Mouse (Mus musculus) heart, embryonic 14.5 days (tissue): ENCODE data around the gene Zfp358. TPM values are rescaled to one million over a fixed set of nuclear protein-coding genes. Genes with fewer than 3 reads are reported as not detected.
A peak's percentile ranks its signal among the peaks of the same experiment; 100 is the strongest.

Source experiments
- ATAC-seq: fragments of 200-750 bp; cut with Nextera tagmentation; 2 replicates; pipeline ENCODE4 v1.8.0; 2017; ENCODE audit warnings: low read depth, moderate TSS enrichment; ENCODE audit not compliant: insufficient number of reproducible peaks, insufficient read depth, low FRiP score
- H3K27ac ChIP-seq, 2 experiments: fragments of 200-500 bp in 1 of 2; fragments of 300-500 bp in 1 of 2; sonication (generic) in 1 of 2; replicated peaks in 1 of 2; 2 replicates each; pipeline ENCODE4 v1.5.1; 2012 to 2014; ENCODE audit warnings: low read depth in 2 of 2, low read length in 2 of 2, control low read depth in 1 of 2, mild to moderate bottlenecking in 1 of 2, mixed read lengths in 1 of 2; ENCODE audit not compliant: control insufficient read depth in 1 of 2, insufficient read depth in 1 of 2
- H3K27me3 ChIP-seq: fragments of 300-500 bp; sonication (generic); 2 replicates; pipeline ENCODE4 v1.6.1; 2014; ENCODE audit warnings: mild to moderate bottlenecking, low read length, control low read depth; ENCODE audit not compliant: control insufficient read depth, insufficient read depth
- H3K36me3 ChIP-seq: fragments of 300-500 bp; sonication (generic); 2 replicates; pipeline ENCODE4 v1.6.1; 2014; ENCODE audit warnings: mild to moderate bottlenecking, control low read depth, low read length, mixed read lengths; ENCODE audit not compliant: control insufficient read depth, insufficient read depth
- H3K4me1 ChIP-seq, 2 experiments: fragments of 200-500 bp in 1 of 2; fragments of 300-500 bp in 1 of 2; sonication (generic) in 1 of 2; 2 replicates each; pipeline ENCODE4 v1.6.1; 2012 to 2014; ENCODE audit warnings: low read length in 2 of 2, control low read depth in 1 of 2, mixed read lengths in 1 of 2; ENCODE audit not compliant: control insufficient read depth in 2 of 2, insufficient read depth in 2 of 2
- H3K4me2 ChIP-seq: fragments of 300-500 bp; sonication (generic); 2 replicates; pipeline ENCODE4 v1.6.1; 2014; ENCODE audit warnings: mild to moderate bottlenecking, low read length
- H3K4me3 ChIP-seq, 2 experiments: fragments of 200-500 bp in 1 of 2; fragments of 300-500 bp in 1 of 2; sonication (generic) in 1 of 2; 2 replicates each; pipeline ENCODE4 v1.5.1; 2012 to 2014; ENCODE audit warnings: low read length in 2 of 2, mild to moderate bottlenecking in 2 of 2, control low read depth in 1 of 2, low read depth in 1 of 2, moderate library complexity in 1 of 2; ENCODE audit not compliant: control insufficient read depth in 1 of 2, insufficient read depth in 1 of 2
- H3K9ac ChIP-seq: fragments of 300-500 bp; sonication (generic); 2 replicates; pipeline ENCODE4 v1.6.1; 2014; ENCODE audit warnings: mild to moderate bottlenecking, low read length
- H3K9me3 ChIP-seq: fragments of 300-500 bp; sonication (generic); 2 replicates; pipeline ENCODE4 v1.6.1; 2016; ENCODE audit warnings: low read length, control low read depth; ENCODE audit not compliant: control insufficient read depth
- WGBS: fragments of 180-500 bp; shearing (Covaris S2); extraction: QIAGEN DNeasy Blood & Tissue Kit; methylation state at CpG from one replicate; pipeline ENCODE4 v1.1.7; 2014; 5-methylcytosine and 5-hydroxymethylcytosine counted together
- polyA plus RNA-seq: library from polyadenylated mRNA; unstranded; fragments of >200 nt; fragmentation: Nextera tagmentation; extraction: Ambion mirVana; gene quantifications from 2 replicates; pipeline ENCODE4 v1.2.1, GENCODE M21; 2014

The Zfp358 gene
- polyA plus RNA-seq, 1 experiment from 2014 or later = 17.4 TPM

- no peak overlapping the region for H3K4me3 ChIP-seq
- no peaks in the 10 kb centered on the region for H3K27me3 ChIP-seq
- H3K36me3 ChIP-seq = no peaks in the 10 kb centered on the region
- no peak overlapping the region for H3K9ac ChIP-seq
- ATAC-seq = no peak
- no peaks in the 10 kb centered on the region for H3K9me3 ChIP-seq
- peaks cover 3% of the 10 kb centered on the region in 2 experiments; a peak in 1 of 4 replicates for H3K4me1 ChIP-seq
- no peak overlapping the region for H3K27ac ChIP-seq
- H3K4me2 ChIP-seq = no peak overlapping the region
- WGBS = 53% methylated on average over 7 of the region's 7 CpGs
Observed at GRCm38 (mm10) chr8:3483546-3483945, 9.4 kb upstream of the Zfp358 start.

- Histone ChIP-seq H3K36me3 (no peaks in the 10 kb centered on the region), H3K27ac (no peak overlapping the region), H3K4me3 (no peak overlapping the region), H3K4me1 (peaks cover 3% of the 10 kb centered on the region in 2 experiments; a peak in 1 of 4 replicates), H3K27me3 (no peaks in the 10 kb centered on the region), H3K9me3 (no peaks in the 10 kb centered on the region), H3K4me2 (no peak overlapping the region), H3K9ac (no peak overlapping the region)
- no peak for ATAC-seq
- WGBS = 21% methylated on average over 5 of the region's 5 CpGs
Observed at GRCm38 (mm10) chr8:3485192-3485591, 7.7 kb upstream of the Zfp358 start.

- Histone ChIP-seq H3K4me2 (peak overlapping the region; percentile 88), H3K27me3 (no peaks in the 10 kb centered on the region), H3K9me3 (no peaks in the 10 kb centered on the region), H3K36me3 (peaks cover 34% of the 10 kb centered on the region), H3K9ac (peak overlapping the region; percentile 99), H3K27ac (peak overlapping the region in 1 of 2 experiments; percentile 82; a peak in 2 of 4 replicates), H3K4me3 (peak overlapping the region; percentile 67 to 94), H3K4me1 (peaks cover 2 to 7% of the 10 kb centered on the region in 2 experiments; a peak in 3 of 4 replicates)
- WGBS = 14% methylated on average over 6 of the region's 6 CpGs
- ATAC-seq = no peak
Observed at GRCm38 (mm10) chr8:3493845-3494208, 889 bp downstream of the Zfp358 start.

GRCm38 (mm10) chr8:3495578-3496427, 2.9 kb downstream of the Zfp358 start:
- WGBS = 92% methylated on average over 44 of the region's 44 CpGs
- ATAC-seq = no peak
- H3K36me3 ChIP-seq = peaks cover 34% of the 10 kb centered on the region
- no peak overlapping the region for H3K9ac ChIP-seq
- H3K9me3 ChIP-seq = no peaks in the 10 kb centered on the region
- no peak overlapping the region for H3K4me2 ChIP-seq
- H3K4me3 ChIP-seq = no peak overlapping the region
- H3K27ac ChIP-seq = no peak overlapping the region
- peaks cover 2 to 13% of the 10 kb centered on the region in 2 experiments; a peak in 3 of 4 replicates for H3K4me1 ChIP-seq
- no peaks in the 10 kb centered on the region for H3K27me3 ChIP-seq

- Histone ChIP-seq H3K27me3 (no peaks in the 10 kb centered on the region), H3K9ac (no peak overlapping the region), H3K36me3 (peaks cover 34% of the 10 kb centered on the region), H3K27ac (no peak overlapping the region), H3K4me2 (no peak overlapping the region), H3K9me3 (no peaks in the 10 kb centered on the region), H3K4me1 (peaks cover 2 to 18% of the 10 kb centered on the region in 2 experiments; a peak in 3 of 4 replicates), H3K4me3 (no peak overlapping the region)
- ATAC-seq = no peak
- 84% methylated on average over 15 of the region's 15 CpGs for WGBS
Observed at GRCm38 (mm10) chr8:3496428-3496748, 3.5 kb downstream of the Zfp358 start.

- peaks cover 36% of the 10 kb centered on the region for H3K36me3 ChIP-seq
- no peak for ATAC-seq
- no peaks in the 10 kb centered on the region for H3K9me3 ChIP-seq
- no peak overlapping the region for H3K9ac ChIP-seq
- H3K4me2 ChIP-seq = no peak overlapping the region
- H3K4me1 ChIP-seq = peaks cover 2 to 18% of the 10 kb centered on the region in 2 experiments; a peak in 3 of 4 replicates
- no peak overlapping the region for H3K27ac ChIP-seq
- no peaks in the 10 kb centered on the region for H3K27me3 ChIP-seq
- 90% methylated on average over 3 of the region's 3 CpGs for WGBS
- H3K4me3 ChIP-seq = no peak overlapping the region
Observed at GRCm38 (mm10) chr8:3498583-3498982, 5.6 kb downstream of the Zfp358 start.

GRCm38 (mm10) chr8:3499751-3500150, 6.8 kb downstream of the Zfp358 start:
- WGBS = 6% methylated on average over 8 of the region's 8 CpGs
- peak; percentile 16; the same call in 1 of the 2 replicates for ATAC-seq
- H3K36me3 ChIP-seq = peaks cover 36% of the 10 kb centered on the region

More at GRCm38 (mm10) chr8:3499751-3500150, 6.8 kb downstream of the Zfp358 start:
- H3K9ac ChIP-seq = peak overlapping the region; percentile 75
- H3K27me3 ChIP-seq = no peaks in the 10 kb centered on the region
- peak overlapping the region; percentile 90 to 97 for H3K27ac ChIP-seq
- peak overlapping the region; percentile 83 to 95 for H3K4me3 ChIP-seq
- H3K4me2 ChIP-seq = peak overlapping the region; percentile 64
- peaks cover 0 to 11% of the 10 kb centered on the region in 2 experiments; a peak in 2 of 4 replicates for H3K4me1 ChIP-seq
- no peaks in the 10 kb centered on the region for H3K9me3 ChIP-seq
